Mouse (Mus musculus) liver, embryonic 16.5 days (tissue): Measurements from ENCODE around the gene Alkbh5. TPM values are rescaled to one million over a fixed set of nuclear protein-coding genes. Genes with fewer than 3 reads are reported as not detected.
A peak's percentile ranks its signal among the peaks of the same experiment; 100 is the strongest.
"Not testable (repeated sequence)": the region's sequence is repeated elsewhere in the genome, so short reads cannot be mapped to it uniquely, and the experiment has no call there.

Source experiments
- ATAC-seq: fragments of 200-750 bp; cut with Nextera tagmentation; 2 replicates; pipeline ENCODE4 v1.8.0; 2017; ENCODE audit warnings: low read depth, mild to moderate bottlenecking, moderate number of reproducible peaks, moderate library complexity
- H3K27ac ChIP-seq: fragments of 300-500 bp; sonication (generic); 2 replicates; pipeline ENCODE4 v1.5.1; 2014; ENCODE audit warnings: mild to moderate bottlenecking, low read length
- H3K27me3 ChIP-seq: fragments of 300-500 bp; sonication (generic); 2 replicates; pipeline ENCODE4 v1.6.1; 2014; ENCODE audit warnings: low read depth, low read length, mixed read lengths; ENCODE audit not compliant: control insufficient read depth, insufficient read depth
- H3K36me3 ChIP-seq: fragments of 300-500 bp; sonication (generic); 2 replicates; pipeline ENCODE4 v1.6.1; 2014; ENCODE audit warnings: mild to moderate bottlenecking; ENCODE audit not compliant: control insufficient read depth, insufficient read depth
- H3K4me1 ChIP-seq: fragments of 300-500 bp; sonication (generic); 2 replicates; pipeline ENCODE4 v1.6.1; 2014; ENCODE audit warnings: low read depth, low read length, mixed read lengths; ENCODE audit not compliant: control insufficient read depth
- H3K4me2 ChIP-seq: fragments of 300-500 bp; sonication (generic); 2 replicates; pipeline ENCODE4 v1.6.1; 2014; ENCODE audit warnings: low read depth, low read length, mixed read lengths
- H3K4me3 ChIP-seq: fragments of 300-500 bp; sonication (generic); 2 replicates; pipeline ENCODE4 v1.5.1; 2014; ENCODE audit warnings: low read depth, mild to moderate bottlenecking, low read length
- H3K9ac ChIP-seq: fragments of 300-500 bp; sonication (generic); 2 replicates; pipeline ENCODE4 v1.6.1; 2014; ENCODE audit warnings: low read depth, low read length
- H3K9me3 ChIP-seq: fragments of 300-500 bp; sonication (generic); replicated peaks from 2 replicates; pipeline ENCODE4 v1.6.1; 2016; ENCODE audit warnings: low read length; ENCODE audit not compliant: control insufficient read depth
- WGBS: fragments of 180-500 bp; shearing (Covaris S2); extraction: QIAGEN DNeasy Blood & Tissue Kit; methylation state at CpG from one replicate; pipeline ENCODE4 v1.1.7; 2014; ENCODE audit not compliant: insufficient replicate concordance; 5-methylcytosine and 5-hydroxymethylcytosine counted together
- polyA plus RNA-seq: library from polyadenylated mRNA; unstranded; fragments of >200 nt; fragmentation: Nextera tagmentation; extraction: Ambion mirVana; gene quantifications from 2 replicates; pipeline ENCODE4 v1.2.1, GENCODE M21; 2015

Alkbh5 gene
- polyA plus RNA-seq, 1 experiment from 2014 or later: 15.4 TPM

DNA sequence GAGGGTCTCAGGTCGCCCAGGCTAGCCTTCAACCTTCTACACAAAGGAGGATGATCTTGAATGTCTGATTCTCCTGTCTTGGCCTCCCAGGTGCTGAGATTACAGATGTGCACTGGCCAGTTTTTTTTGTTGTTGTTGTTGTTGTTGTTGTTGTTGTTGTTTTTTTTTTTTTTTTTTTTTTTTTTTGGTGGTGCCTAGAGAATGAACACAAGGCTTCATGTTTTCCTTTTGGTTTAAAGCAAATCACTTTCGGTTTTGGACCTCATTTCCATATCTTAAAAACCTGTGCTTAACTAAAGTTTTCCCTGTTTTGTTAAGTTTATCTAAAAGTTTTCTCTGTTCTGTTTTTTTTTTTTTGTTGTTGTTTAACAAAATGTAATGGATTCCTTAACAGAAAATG is 3.4 kb downstream of the Alkbh5 start:
- H3K4me2 ChIP-seq: peak overlapping the region; percentile 96
- H3K4me1 ChIP-seq: peaks cover 22% of the 10 kb centered on the region
- H3K4me3 ChIP-seq: peak overlapping the region; percentile 96
- WGBS: 7% methylated on average over 2 of the region's 2 CpGs
- no peak for ATAC-seq
- no peaks in the 10 kb centered on the region for H3K27me3 ChIP-seq
- H3K27ac ChIP-seq: no peak overlapping the region; the same call in 1 of the 2 replicates
- no peaks in the 10 kb centered on the region for H3K9me3 ChIP-seq
- peak overlapping the region; percentile 95 for H3K9ac ChIP-seq
- H3K36me3 ChIP-seq: peaks cover 3% of the 10 kb centered on the region; the same call in 1 of the 2 replicates

DNA sequence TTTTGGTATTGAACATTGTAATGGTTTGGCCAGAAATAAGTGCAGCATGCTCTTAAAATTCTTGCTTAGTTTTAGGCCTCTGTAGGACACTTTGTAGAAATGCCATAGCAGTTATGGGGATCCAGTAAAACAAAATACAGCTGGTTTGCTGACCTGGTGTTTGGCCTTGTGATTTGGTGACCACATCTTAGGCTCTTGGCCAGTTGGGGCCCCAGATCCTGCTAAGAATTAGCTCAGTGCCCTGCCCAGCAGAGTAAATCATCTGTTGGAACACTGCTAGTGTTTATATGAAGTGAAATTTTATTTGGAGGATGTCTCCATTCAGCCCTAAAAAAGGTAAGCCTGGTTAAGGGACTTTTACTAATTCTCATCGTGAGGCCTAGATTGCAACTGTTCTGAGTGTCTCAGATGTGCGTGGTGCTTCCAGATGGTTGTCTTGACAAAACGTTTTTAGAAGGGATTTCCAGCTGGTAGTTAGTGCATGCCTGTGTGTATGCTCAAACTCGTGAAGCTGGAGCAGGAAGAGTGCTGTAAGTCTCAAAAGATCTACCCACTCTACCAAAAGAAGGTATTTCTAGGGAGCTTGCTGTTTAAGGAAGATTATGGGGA is 3.9 kb downstream of the Alkbh5 start:
- Histone ChIP-seq H3K27me3 (no peaks in the 10 kb centered on the region), H3K9me3 (no peaks in the 10 kb centered on the region), H3K36me3 (peaks cover 3% of the 10 kb centered on the region; the same call in 1 of the 2 replicates), H3K4me3 (peak overlapping the region; percentile 55), H3K4me1 (peaks cover 24% of the 10 kb centered on the region), H3K27ac (no peak overlapping the region), H3K9ac (peak overlapping the region; percentile 52), H3K4me2 (peak overlapping the region; percentile 96)
- 10% methylated on average over 4 of the region's 4 CpGs for WGBS
- ATAC-seq: no peak

- no peaks in the 10 kb centered on the region for H3K9me3 ChIP-seq
- 81% methylated on average over 2 of the region's 2 CpGs for WGBS
- no peaks in the 10 kb centered on the region for H3K27me3 ChIP-seq
- H3K4me2 ChIP-seq: peak overlapping the region; percentile 96
- H3K4me1 ChIP-seq: peaks cover 24% of the 10 kb centered on the region
- no peak overlapping the region for H3K9ac ChIP-seq
- peaks cover 3% of the 10 kb centered on the region; the same call in 1 of the 2 replicates for H3K36me3 ChIP-seq
- no peak for ATAC-seq
- H3K27ac ChIP-seq: no peak overlapping the region
- peak overlapping the region; percentile 55 for H3K4me3 ChIP-seq
Measured at GRCm38 (mm10) chr11:60540761-60541160, 4.6 kb downstream of the Alkbh5 start.

GRCm38 (mm10) chr11:60541831-60542230 is 5.7 kb downstream of the Alkbh5 start:
- H3K4me2 ChIP-seq: no peak overlapping the region
- H3K9me3 ChIP-seq: no peaks in the 10 kb centered on the region
- WGBS: 84% methylated on average over 6 of the region's 6 CpGs
- H3K27me3 ChIP-seq: no peaks in the 10 kb centered on the region
- ATAC-seq: no peak
- no peak overlapping the region for H3K27ac ChIP-seq
- peaks cover 3% of the 10 kb centered on the region; the same call in 1 of the 2 replicates for H3K36me3 ChIP-seq
- no peak overlapping the region for H3K4me3 ChIP-seq
- no peak overlapping the region for H3K9ac ChIP-seq
- H3K4me1 ChIP-seq: peaks cover 14% of the 10 kb centered on the region

GRCm38 (mm10) chr11:60543211-60543610 is 7.0 kb downstream of the Alkbh5 start:
- not testable (repeated sequence) for H3K9me3 ChIP-seq, H3K9ac ChIP-seq, H3K4me2 ChIP-seq, H3K4me3 ChIP-seq, ATAC-seq, H3K27ac ChIP-seq, H3K27me3 ChIP-seq
- 78% methylated on average over 5 of the region's 5 CpGs for WGBS
- H3K4me1 ChIP-seq: peaks cover 14% of the 10 kb centered on the region
- peaks cover 10% of the 10 kb centered on the region; the same call in 1 of the 2 replicates for H3K36me3 ChIP-seq

DNA sequence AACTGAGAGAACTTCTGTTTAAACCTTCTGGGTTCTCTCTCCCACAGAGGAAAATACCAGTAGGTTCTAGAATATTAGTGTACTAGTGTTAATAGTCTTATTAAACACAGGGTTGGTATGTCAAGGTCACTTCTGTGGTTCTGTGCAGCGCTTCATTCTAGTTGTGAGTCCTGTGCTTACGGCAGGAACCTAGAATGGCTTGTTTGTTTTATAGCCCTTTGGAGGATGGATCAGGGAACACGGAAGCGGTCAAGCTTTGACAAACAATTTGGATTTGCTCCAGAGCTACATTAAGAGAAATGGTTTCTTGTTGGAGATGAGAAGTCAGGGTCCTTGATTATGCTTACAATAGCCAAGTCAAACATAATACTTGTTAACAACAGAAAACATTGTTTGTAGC is 9.3 kb downstream of the Alkbh5 start:
- H3K27me3 ChIP-seq: no peaks in the 10 kb centered on the region
- peaks cover 20% of the 10 kb centered on the region for H3K36me3 ChIP-seq
- peaks cover 6% of the 10 kb centered on the region; the same call in 1 of the 2 replicates for H3K4me1 ChIP-seq
- no peak overlapping the region for H3K4me2 ChIP-seq
- H3K9ac ChIP-seq: no peak overlapping the region
- H3K27ac ChIP-seq: no peak overlapping the region
- H3K9me3 ChIP-seq: no peaks in the 10 kb centered on the region
- ATAC-seq: no peak
- H3K4me3 ChIP-seq: no peak overlapping the region
- 78% methylated on average over 4 of the region's 4 CpGs for WGBS

DNA sequence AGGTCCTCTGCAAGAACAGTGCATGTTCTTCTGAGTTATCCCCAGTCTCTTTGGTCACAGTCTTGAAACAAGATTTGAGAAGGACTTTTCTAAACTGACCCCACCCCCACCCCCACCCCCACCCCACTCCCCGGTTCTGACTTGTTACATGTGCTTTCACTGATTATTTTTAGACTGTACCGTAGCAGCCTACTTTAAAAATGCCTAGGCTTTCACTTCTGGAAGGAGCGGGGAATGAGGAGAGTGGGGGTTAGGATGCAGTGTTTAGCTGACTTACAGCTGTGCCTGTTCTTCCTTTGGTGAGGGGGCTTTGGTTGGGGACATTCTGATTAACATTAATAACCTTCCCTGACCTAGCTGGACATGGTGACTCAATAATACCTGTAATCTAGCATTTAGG is 11.9 kb downstream of the Alkbh5 start:
- Histone ChIP-seq H3K36me3 (peaks cover 31% of the 10 kb centered on the region), H3K4me3 (no peak overlapping the region), H3K9ac (no peak overlapping the region), H3K9me3 (no peaks in the 10 kb centered on the region), H3K27me3 (no peaks in the 10 kb centered on the region), H3K27ac (no peak overlapping the region), H3K4me1 (peaks cover 2% of the 10 kb centered on the region; the same call in 1 of the 2 replicates), H3K4me2 (no peak overlapping the region)
- 76% methylated on average over 3 of the region's 3 CpGs for WGBS
- ATAC-seq: no peak

DNA sequence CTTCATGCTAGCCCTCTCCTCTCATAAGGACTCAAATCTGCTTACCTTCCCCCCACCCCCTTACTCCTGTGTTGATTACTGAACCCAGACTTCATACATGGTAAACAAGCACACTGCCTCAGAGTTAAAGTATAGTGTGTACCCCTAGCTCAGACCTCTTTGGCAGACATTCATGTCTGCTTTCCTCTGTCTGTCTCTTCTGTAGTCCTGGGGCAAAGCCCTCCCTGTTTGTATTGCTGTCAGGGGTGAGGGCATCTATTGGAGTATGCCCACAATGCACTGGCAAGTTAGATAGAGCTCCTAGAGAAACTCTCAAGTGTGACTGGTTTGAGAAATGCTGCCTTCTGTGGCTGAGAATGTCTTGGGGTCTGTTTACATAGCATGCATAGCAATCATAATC is 16.9 kb downstream of the Alkbh5 start:
- no peak overlapping the region for H3K27ac ChIP-seq
- no peak overlapping the region for H3K4me2 ChIP-seq
- no peaks in the 10 kb centered on the region for H3K9me3 ChIP-seq
- no peak for ATAC-seq
- peaks cover 54% of the 10 kb centered on the region for H3K36me3 ChIP-seq
- H3K4me1 ChIP-seq: no peaks in the 10 kb centered on the region
- no peaks in the 10 kb centered on the region for H3K27me3 ChIP-seq
- H3K4me3 ChIP-seq: no peak overlapping the region
- no peak overlapping the region for H3K9ac ChIP-seq

- H3K36me3 ChIP-seq: peaks cover 34% of the 10 kb centered on the region
- no peaks in the 10 kb centered on the region for H3K27me3 ChIP-seq
- H3K4me3 ChIP-seq: no peak overlapping the region
- H3K9me3 ChIP-seq: no peaks in the 10 kb centered on the region
- WGBS: 78% methylated on average over 3 of the region's 3 CpGs
- no peaks in the 10 kb centered on the region for H3K4me1 ChIP-seq
- no peak overlapping the region for H3K27ac ChIP-seq
- no peak overlapping the region for H3K4me2 ChIP-seq
- ATAC-seq: no peak
- H3K9ac ChIP-seq: no peak overlapping the region
Measured at GRCm38 (mm10) chr11:60557675-60558074, 21.5 kb downstream of the Alkbh5 start.
